Mouse (Mus musculus) myocyte (in vitro differentiated cells): ENCODE results near the gene Hnrnpab. TPM values are rescaled to one million over a fixed set of nuclear protein-coding genes. Genes with fewer than 3 reads are reported as not detected.

Experiments
- H3K27me3 ChIP-seq: one replicate; pipeline ENCODE4 v1.6.1; 2011; ENCODE audit not compliant: control insufficient read depth, insufficient read depth, insufficient read length
- H3K36me3 ChIP-seq: one replicate; pipeline ENCODE4 v1.6.1; 2011; ENCODE audit not compliant: control insufficient read depth, insufficient read depth
- H3K4me2 ChIP-seq: one replicate; pipeline ENCODE4 v1.6.1; 2011; ENCODE audit warnings: low read depth, control low read depth
- H3K4me3 ChIP-seq: one replicate; pipeline ENCODE4 v1.5.1; 2011; ENCODE audit warnings: mild to moderate bottlenecking, control low read depth, moderate library complexity
- H3K79me2 ChIP-seq: one replicate; pipeline ENCODE4 v1.6.1; 2011; ENCODE audit not compliant: control insufficient read depth, insufficient read depth
- H3ac ChIP-seq: one replicate; pipeline ENCODE4 v1.6.1; 2011; ENCODE audit not compliant: control insufficient read depth, insufficient read length
- CEBPB ChIP-seq: IDR thresholded peaks from 2 replicates; pipeline ENCODE4 v1.6.1; 2011; ENCODE audit warnings: mild to moderate bottlenecking, moderate library complexity; ENCODE audit not compliant: poor library complexity, insufficient read depth, severe bottlenecking
- E2F4 ChIP-seq: IDR thresholded peaks from one replicate; pipeline ENCODE4 v1.6.1; 2011; ENCODE audit warnings: mild to moderate bottlenecking, control low read depth, moderate library complexity; ENCODE audit not compliant: insufficient read depth
- MAX ChIP-seq: IDR thresholded peaks from one replicate; pipeline ENCODE4 v1.6.1; 2011; ENCODE audit warnings: low read depth, mild to moderate bottlenecking, control low read depth
- MYOD1 ChIP-seq, 3 experiments: IDR thresholded peaks; one replicate each; pipeline ENCODE4 v1.6.1; 2011; ENCODE audit warnings: control low read depth in 2 of 3, low read depth in 2 of 3, mild to moderate bottlenecking in 2 of 3, moderate library complexity in 1 of 3; ENCODE audit not compliant: insufficient read length in 2 of 3, control insufficient read depth in 1 of 3
- MYOG ChIP-seq, 3 experiments: IDR thresholded peaks; one replicate each; pipeline ENCODE4 v1.6.1; 2011; ENCODE audit warnings: control low read depth in 2 of 3, low read depth in 2 of 3, mild to moderate bottlenecking in 2 of 3; ENCODE audit not compliant: insufficient read length in 2 of 3, control insufficient read depth in 1 of 3, insufficient read depth in 1 of 3
- POLR2A ChIP-seq: IDR thresholded peaks from one replicate; pipeline ENCODE4 v1.6.1; 2011; ENCODE audit warnings: low read depth, mild to moderate bottlenecking, control low read depth, moderate library complexity; ENCODE audit not compliant: insufficient read length
- POLR2AphosphoS2 ChIP-seq: IDR thresholded peaks from one replicate; pipeline ENCODE4 v1.6.1; 2011; ENCODE audit warnings: low read depth, control low read depth; ENCODE audit not compliant: insufficient read length
- REST ChIP-seq: IDR thresholded peaks from one replicate; pipeline ENCODE4 v1.6.1; 2011; ENCODE audit warnings: mild to moderate bottlenecking, control low read depth, moderate library complexity; ENCODE audit not compliant: insufficient read depth, insufficient read length
- SRF ChIP-seq: IDR thresholded peaks from one replicate; pipeline ENCODE4 v1.6.1; 2011; ENCODE audit warnings: low read depth; ENCODE audit not compliant: control insufficient read depth, insufficient read length
- TCF12 ChIP-seq: IDR thresholded peaks from one replicate; pipeline ENCODE4 v1.6.1; 2011; ENCODE audit warnings: mild to moderate bottlenecking, control low read depth; ENCODE audit not compliant: poor library complexity, insufficient read depth, severe bottlenecking
- TCF3 ChIP-seq: IDR thresholded peaks from one replicate; pipeline ENCODE4 v1.6.1; 2011; ENCODE audit warnings: low read depth, control low read depth; ENCODE audit not compliant: insufficient read length
- USF1 ChIP-seq: IDR thresholded peaks from one replicate; pipeline ENCODE4 v1.6.1; 2011; ENCODE audit warnings: low read depth, mild to moderate bottlenecking, control low read depth, moderate library complexity
- polyA plus RNA-seq: library from polyadenylated mRNA; unstranded; fragments of >200 nt; fragmentation: generic; extraction: Trizol; gene quantifications from one replicate; pipeline ENCODE4 v1.2.1, GENCODE M21; 2012; ENCODE audit warnings: missing spikeins

The Hnrnpab gene
- polyA plus RNA-seq, 1 experiment = 371 TPM

GRCm38 (mm10) chr11:51563276-51563675 lies 43.4 kb downstream of the Hnrnpab start:
- no peak overlapping the region for H3K4me3 ChIP-seq
- peaks cover 49% of the 10 kb centered on the region for H3K27me3 ChIP-seq
- H3K4me2 ChIP-seq = no peak overlapping the region
- H3K79me2 ChIP-seq = no peaks in the 10 kb centered on the region
- no peak overlapping the region for H3ac ChIP-seq
- no peak for TF ChIP-seq MYOD1 (IDR thresholded peaks at IDR 0.05; ENCODE audit: control insufficient read depth in 1 of 3, insufficient read length in 2 of 3, low read depth in 2 of 3)
- TF ChIP-seq USF1 = no peak
- no peak for TF ChIP-seq TCF3
- TF ChIP-seq POLR2A = no peak
- no peak for TF ChIP-seq SRF
- TF ChIP-seq REST = no peak
- no peak for TF ChIP-seq POLR2AphosphoS2
- no peak for TF ChIP-seq CEBPB
- TF ChIP-seq E2F4 = no peak
- TF ChIP-seq MYOG (IDR thresholded peaks at IDR 0.05; ENCODE audit: control insufficient read depth in 1 of 3, insufficient read depth in 1 of 3, insufficient read length in 2 of 3, low read depth in 2 of 3) = no peak
- TF ChIP-seq TCF12 = no peak
- TF ChIP-seq MAX = no peak
- H3K36me3 ChIP-seq = no peaks in the 10 kb centered on the region

GRCm38 (mm10) chr11:51555066-51555465 lies 51.6 kb downstream of the Hnrnpab start:
- Histone ChIP-seq H3K27me3 (peaks cover 5% of the 10 kb centered on the region), H3K36me3 (no peaks in the 10 kb centered on the region), H3K79me2 (no peaks in the 10 kb centered on the region), H3K4me2 (no peak overlapping the region), H3ac (no peak overlapping the region), H3K4me3 (no peak overlapping the region)
- TF ChIP-seq MAX = no peak
- TF ChIP-seq REST = no peak
- no peak for TF ChIP-seq CEBPB
- no peak for TF ChIP-seq MYOG (IDR thresholded peaks at IDR 0.05; ENCODE audit: control insufficient read depth in 1 of 3, insufficient read depth in 1 of 3, insufficient read length in 2 of 3, low read depth in 2 of 3)
- TF ChIP-seq SRF = no peak
- TF ChIP-seq MYOD1 (IDR thresholded peaks at IDR 0.05; ENCODE audit: control insufficient read depth in 1 of 3, insufficient read length in 2 of 3, low read depth in 2 of 3) = no peak
- TF ChIP-seq POLR2A = no peak
- no peak for TF ChIP-seq USF1

- Histone ChIP-seq H3ac (no peak overlapping the region), H3K27me3 (peaks cover under 1% of the 10 kb centered on the region), H3K4me2 (no peak overlapping the region), H3K79me2 (no peaks in the 10 kb centered on the region), H3K36me3 (no peaks in the 10 kb centered on the region), H3K4me3 (no peak overlapping the region)
- TF ChIP-seq MYOG (IDR thresholded peaks at IDR 0.05; ENCODE audit: control insufficient read depth in 1 of 3, insufficient read depth in 1 of 3, insufficient read length in 2 of 3, low read depth in 2 of 3) = no peak
- TF ChIP-seq E2F4 = no peak
- TF ChIP-seq MYOD1 (IDR thresholded peaks at IDR 0.05; ENCODE audit: control insufficient read depth in 1 of 3, insufficient read length in 2 of 3, low read depth in 2 of 3) = no peak
- no peak for TF ChIP-seq MAX
- no peak for TF ChIP-seq TCF3
- no peak for TF ChIP-seq POLR2A
- TF ChIP-seq CEBPB = no peak
Measured at GRCm38 (mm10) chr11:51554590-51554989, 52.1 kb downstream of the Hnrnpab start.

- H3K4me3 ChIP-seq = no peak overlapping the region
- no peaks in the 10 kb centered on the region for H3K36me3 ChIP-seq
- TF ChIP-seq USF1 = no peak
- peak; percentile 4 for TF ChIP-seq TCF12
- peak in 1 of 3 experiments; percentile 58 for TF ChIP-seq MYOG (IDR thresholded peaks at IDR 0.05; ENCODE audit: control insufficient read depth in 1 of 3, insufficient read depth in 1 of 3, insufficient read length in 2 of 3, low read depth in 2 of 3)
- TF ChIP-seq MYOD1 (IDR thresholded peaks at IDR 0.05; ENCODE audit: control insufficient read depth in 1 of 3, insufficient read length in 2 of 3, low read depth in 2 of 3) = peak in 1 of 3 experiments; percentile 78
- H3ac ChIP-seq = no peak overlapping the region
- no peaks in the 10 kb centered on the region for H3K79me2 ChIP-seq
- H3K4me2 ChIP-seq = no peak overlapping the region
- H3K27me3 ChIP-seq = peaks cover 11% of the 10 kb centered on the region
Measured at GRCm38 (mm10) chr11:51552091-51552490, 54.6 kb downstream of the Hnrnpab start.

- H3K27me3 ChIP-seq = peaks cover 12% of the 10 kb centered on the region
- TF ChIP-seq MYOD1 (IDR thresholded peaks at IDR 0.05; ENCODE audit: control insufficient read depth in 1 of 3, insufficient read length in 2 of 3, low read depth in 2 of 3) (no peak), REST (no peak), POLR2AphosphoS2 (no peak), TCF12 (no peak), POLR2A (no peak), E2F4 (no peak), MYOG (IDR thresholded peaks at IDR 0.05; ENCODE audit: control insufficient read depth in 1 of 3, insufficient read depth in 1 of 3, insufficient read length in 2 of 3, low read depth in 2 of 3) (no peak), CEBPB (no peak), MAX (no peak), TCF3 (no peak), SRF (no peak), USF1 (no peak)
- H3K4me2 ChIP-seq = no peak overlapping the region
- no peaks in the 10 kb centered on the region for H3K36me3 ChIP-seq
- no peak overlapping the region for H3ac ChIP-seq
- H3K4me3 ChIP-seq = no peak overlapping the region
- H3K79me2 ChIP-seq = no peaks in the 10 kb centered on the region
Measured at GRCm38 (mm10) chr11:51551253-51551652, 55.4 kb downstream of the Hnrnpab start.

Other genes with a start within 250 kb of the Hnrnpab start
- 7.0 TPM for gene Phykpl, start 22.1 kb downstream of the Hnrnpab start, polyA plus RNA-seq
- gene Nhp2, start 12.9 kb upstream of the Hnrnpab start, polyA plus RNA-seq = 137 TPM
- 41.0 TPM for gene Rmnd5b, start 29.0 kb upstream of the Hnrnpab start, polyA plus RNA-seq
- 16.3 TPM for gene N4bp3, start 44.0 kb upstream of the Hnrnpab start, polyA plus RNA-seq
- 0.25 TPM for gene D930048N14Rik, start 44.1 kb upstream of the Hnrnpab start, polyA plus RNA-seq
- 27.9 TPM for gene 0610009B22Rik, start 82.0 kb upstream of the Hnrnpab start, polyA plus RNA-seq
- gene Sec24a, start 156.8 kb upstream of the Hnrnpab start, polyA plus RNA-seq = 6.9 TPM
- 61.7 TPM for gene Sar1b, start 156.8 kb upstream of the Hnrnpab start, polyA plus RNA-seq